Mouse (Mus musculus) adrenal gland, adult 18-20 months (tissue): ENCODE measurements at regions not wholly inside any gene's neighbourhood (a gene's known extent, or its start where the extent isn't known, plus 50 kb on each side); places are given as distances from the start of the nearest gene placed in this dataset.

Experiments
- DNase-seq, 2 experiments: peaks; one replicate each; pipeline ENCODE4 v3.0.0; 2021 to 2022; ENCODE audit warnings: low spot score in 2 of 2

GRCm38 (mm10) chr2:51682177-51682576, 54.9 kb downstream of the Tas2r134 start:
- DNase-seq, result no peak

- DNase-seq, result no peak
Measured at GRCm38 (mm10) chr2:51682745-51683144, 55.4 kb downstream of the Tas2r134 start.

GRCm38 (mm10) chr2:51705110-51705509, 77.8 kb downstream of the Tas2r134 start:
- DNase-seq, result no peak

- DNase-seq, result no peak
Measured at GRCm38 (mm10) chr2:51708701-51709100, 81.4 kb downstream of the Tas2r134 start.

- no peak for DNase-seq
Measured at GRCm38 (mm10) chr2:51712611-51713010, 85.3 kb downstream of the Tas2r134 start.

- DNase-seq, result no peak
Measured at GRCm38 (mm10) chr2:51730805-51731204, 103.5 kb downstream of the Tas2r134 start.

- no peak for DNase-seq
Measured at GRCm38 (mm10) chr2:51731703-51732102, 104.4 kb downstream of the Tas2r134 start.

- no peak for DNase-seq
Measured at GRCm38 (mm10) chr2:51732355-51732754, 105.0 kb downstream of the Tas2r134 start.

GRCm38 (mm10) chr2:51733218-51733617, 105.9 kb downstream of the Tas2r134 start:
- no peak for DNase-seq

- DNase-seq, result no peak
Measured at GRCm38 (mm10) chr2:51736452-51736851, 109.1 kb downstream of the Tas2r134 start.

GRCm38 (mm10) chr2:51747675-51748319, 120.5 kb downstream of the Tas2r134 start:
- no peak for DNase-seq

- no peak for DNase-seq
Measured at GRCm38 (mm10) chr2:51749247-51749646, 121.9 kb downstream of the Tas2r134 start.

- no peak for DNase-seq
Measured at GRCm38 (mm10) chr2:51752941-51753564, 125.7 kb downstream of the Tas2r134 start.

- no peak for DNase-seq
Measured at GRCm38 (mm10) chr2:51753565-51754031, 126.3 kb downstream of the Tas2r134 start.

- no peak for DNase-seq
Measured at GRCm38 (mm10) chr2:51757361-51757760, 130.1 kb downstream of the Tas2r134 start.

GRCm38 (mm10) chr2:51758093-51758492, 130.8 kb downstream of the Tas2r134 start:
- DNase-seq, result no peak

GRCm38 (mm10) chr2:51762866-51763265, 135.6 kb downstream of the Tas2r134 start:
- DNase-seq, result no peak

GRCm38 (mm10) chr2:51767507-51768135, 140.3 kb downstream of the Tas2r134 start:
- no peak for DNase-seq

GRCm38 (mm10) chr2:51768298-51769271, 141.3 kb downstream of the Tas2r134 start:
- no peak for DNase-seq

GRCm38 (mm10) chr2:51785169-51785568, 149.8 kb downstream of the Rbm43 start:
- DNase-seq, result no peak

- DNase-seq, result no peak
Measured at GRCm38 (mm10) chr2:51788896-51789295, 146.1 kb downstream of the Rbm43 start.
